Mouse (Mus musculus) cortical plate, adult 2 months (tissue): ENCODE measurements around the gene Sugct.

Experiments
- CTCF ChIP-seq: fragments of 200-500 bp; IDR thresholded peaks from 2 replicates; pipeline ENCODE4 v1.5.1; 2011; ENCODE audit warnings: mild to moderate bottlenecking, control low read depth, low read length; ENCODE audit not compliant: insufficient read depth; ENCODE audit errors: extremely low read depth
- POLR2A ChIP-seq: fragments of 200-500 bp; IDR thresholded peaks from 2 replicates; pipeline ENCODE4 v1.6.1; 2011; ENCODE audit warnings: mild to moderate bottlenecking, low read length, control low read depth; ENCODE audit not compliant: insufficient read depth; ENCODE audit errors: extremely low read depth

DNA sequence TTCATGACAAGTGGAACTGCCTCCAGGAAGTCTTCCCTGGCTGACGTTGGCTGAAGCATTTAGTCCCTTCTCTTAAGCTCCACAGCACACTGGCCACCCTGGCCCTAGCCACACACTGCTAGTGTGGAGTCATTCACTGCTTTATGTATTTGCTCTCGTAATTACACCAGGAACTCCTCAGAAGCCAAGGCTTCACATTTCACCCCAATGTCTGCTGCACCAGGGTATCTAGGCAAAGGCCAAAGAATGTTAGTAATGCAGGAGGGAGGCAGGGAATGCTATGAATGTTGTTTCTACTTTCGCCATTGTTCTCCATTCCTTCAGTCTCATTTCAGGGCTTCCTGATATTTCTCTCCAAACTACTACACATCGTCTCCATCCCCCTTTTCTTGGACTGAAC lies 398.4 kb downstream of the Sugct start:
- no peak for TF ChIP-seq CTCF
- no peak for TF ChIP-seq POLR2A
